Mouse (Mus musculus): ENCODE data around the gene 1600002K03Rik. TPM values are rescaled to one million over a fixed set of nuclear protein-coding genes. Genes with fewer than 3 reads are reported as not detected.
"Not testable (repeated sequence)": the region's sequence is repeated elsewhere in the genome, so short reads cannot be mapped to it uniquely, and the experiment has no call there.

1600002K03Rik gene
- total RNA-seq, 4 experiments from 2014 or later, result 18.1 to 22.1 (median 21.7) TPM

DNA sequence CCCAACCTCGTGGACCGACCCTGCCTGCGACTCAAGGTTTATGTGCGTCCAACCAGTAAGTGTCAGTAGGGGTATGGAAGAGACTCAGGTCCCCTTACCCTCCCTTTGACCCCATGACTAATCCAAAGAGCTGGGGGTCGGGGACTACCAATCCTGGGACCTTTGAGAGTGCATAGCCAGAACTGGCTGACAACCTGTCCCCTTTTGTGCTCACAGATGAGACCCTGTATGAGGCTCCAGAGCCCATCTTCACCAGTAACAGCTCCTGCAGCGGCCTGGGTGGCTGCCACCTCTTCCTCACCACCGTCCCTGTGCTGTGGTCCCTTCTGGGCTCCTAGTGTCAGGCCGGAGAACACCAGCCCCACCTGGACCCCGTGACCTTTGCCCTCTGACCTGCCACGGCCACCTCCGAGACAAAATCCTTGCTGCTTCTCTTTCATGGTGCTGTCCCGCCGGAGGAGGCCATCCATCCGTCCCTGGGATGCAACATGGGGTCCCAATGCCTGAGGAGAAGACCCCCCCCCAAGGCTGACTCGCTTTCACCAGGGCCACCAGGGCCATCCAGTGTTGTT, 15.8 kb downstream of the 1600002K03Rik start:
- DNase-seq, result no peak

DNA sequence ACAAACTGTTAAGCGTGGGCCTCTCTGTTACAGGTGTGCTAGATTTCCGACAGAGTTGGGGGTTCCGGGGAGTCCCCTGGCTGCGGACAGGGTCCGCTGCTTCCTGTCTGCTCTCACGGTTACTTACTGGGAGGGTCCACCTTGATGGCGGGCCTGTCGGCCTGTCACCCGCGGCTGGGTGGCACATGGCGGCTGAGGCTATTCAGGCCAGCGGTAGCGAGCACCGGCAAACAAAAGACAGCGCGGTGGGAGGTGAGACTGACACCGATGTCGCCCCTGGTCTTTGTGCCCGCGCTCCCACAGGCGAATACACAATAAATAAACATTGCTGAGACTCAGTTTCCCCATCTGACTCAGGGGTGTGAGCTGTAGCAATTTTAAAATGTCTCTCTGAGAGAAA, 17.3 kb downstream of the 1600002K03Rik start:
- no peak for DNase-seq

DNA sequence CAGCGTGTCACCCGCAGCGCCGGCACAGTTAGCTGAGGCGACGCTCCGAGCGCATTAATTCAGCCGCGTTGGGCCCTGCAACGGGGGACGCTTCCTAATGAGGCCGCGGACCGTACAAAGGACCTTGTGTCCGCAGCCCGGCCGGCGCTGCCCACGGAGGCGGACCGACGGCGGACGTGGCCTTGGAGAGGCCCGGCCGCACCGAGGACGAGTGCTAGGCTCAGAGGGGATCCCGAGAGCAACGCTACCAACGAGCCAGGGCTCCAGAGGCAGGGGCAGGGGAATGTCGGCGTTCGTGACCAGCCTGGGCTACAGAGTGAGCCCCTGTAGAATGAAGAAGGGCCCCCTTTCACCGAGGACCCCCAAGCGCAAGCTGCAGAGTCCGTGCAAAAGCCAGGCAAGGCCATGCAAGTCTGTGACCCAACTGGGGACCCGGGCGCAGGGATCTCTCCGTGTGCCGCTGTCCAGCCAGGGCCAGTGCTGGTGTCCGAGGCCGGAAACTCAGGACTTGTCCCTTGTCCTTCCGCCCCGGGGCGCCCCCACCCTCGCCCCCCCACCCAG, 17.8 kb downstream of the 1600002K03Rik start:
- DNase-seq, result peak; percentile 32

DNA sequence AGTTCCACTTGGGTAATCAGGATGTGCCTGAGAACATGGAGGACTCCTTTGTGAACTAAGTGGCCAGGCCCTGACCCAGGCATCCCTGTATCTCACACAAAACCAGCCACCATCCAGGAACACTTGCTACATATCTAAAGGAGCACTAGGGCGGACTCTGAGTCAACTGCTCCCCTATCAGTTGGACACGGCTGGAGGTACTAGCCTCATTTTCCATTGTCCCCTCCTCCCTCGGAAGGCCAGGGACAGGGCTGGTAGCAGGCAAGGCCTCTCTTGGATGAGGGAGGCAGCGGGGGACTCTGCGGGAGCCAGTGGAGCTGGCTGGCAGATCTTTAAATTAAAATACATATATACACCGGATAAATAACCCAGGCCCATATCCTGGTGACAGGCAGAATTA, 21.2 kb downstream of the 1600002K03Rik start:
- no peak for DNase-seq

DNA sequence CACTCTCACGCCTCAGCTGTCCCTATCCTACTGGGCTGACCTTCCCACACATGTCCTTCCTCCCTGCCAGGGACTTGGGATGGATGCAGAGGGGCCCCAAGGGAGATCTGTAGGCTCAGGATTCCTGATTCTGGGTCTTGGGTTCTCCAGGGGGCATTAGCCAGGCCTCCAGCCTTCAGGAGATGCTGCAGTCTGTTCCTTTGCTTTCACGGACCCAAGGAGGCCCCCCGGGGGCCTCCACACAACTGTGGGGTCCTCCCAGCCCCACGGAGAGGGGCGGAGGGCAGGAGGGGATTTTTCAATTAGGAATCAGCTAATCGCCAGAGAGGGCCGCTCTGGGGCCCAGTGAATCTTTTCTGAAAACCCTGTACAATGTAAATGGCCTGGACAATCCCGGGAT, 21.7 kb downstream of the 1600002K03Rik start:
- no peak for DNase-seq

DNA sequence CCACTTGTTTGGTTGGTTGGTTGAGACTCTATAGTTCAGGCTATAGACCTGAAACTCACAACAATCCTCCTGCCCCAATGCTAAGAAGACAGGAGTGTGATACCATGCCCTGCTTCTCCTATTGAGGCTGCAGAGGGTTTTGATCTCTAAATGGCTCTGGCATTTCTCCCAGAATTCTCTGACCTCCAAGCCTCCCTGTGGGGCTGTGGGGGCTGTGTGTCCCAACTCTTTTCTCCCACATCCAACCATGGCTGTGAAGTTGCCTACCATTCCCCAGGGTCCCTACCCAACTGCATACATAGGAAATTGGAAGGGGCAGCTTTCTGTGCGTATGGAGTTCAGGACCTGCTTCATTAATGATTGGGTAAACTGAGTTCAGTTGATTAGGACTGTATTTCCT, 23.4 kb downstream of the 1600002K03Rik start:
- DNase-seq, result no peak

DNA sequence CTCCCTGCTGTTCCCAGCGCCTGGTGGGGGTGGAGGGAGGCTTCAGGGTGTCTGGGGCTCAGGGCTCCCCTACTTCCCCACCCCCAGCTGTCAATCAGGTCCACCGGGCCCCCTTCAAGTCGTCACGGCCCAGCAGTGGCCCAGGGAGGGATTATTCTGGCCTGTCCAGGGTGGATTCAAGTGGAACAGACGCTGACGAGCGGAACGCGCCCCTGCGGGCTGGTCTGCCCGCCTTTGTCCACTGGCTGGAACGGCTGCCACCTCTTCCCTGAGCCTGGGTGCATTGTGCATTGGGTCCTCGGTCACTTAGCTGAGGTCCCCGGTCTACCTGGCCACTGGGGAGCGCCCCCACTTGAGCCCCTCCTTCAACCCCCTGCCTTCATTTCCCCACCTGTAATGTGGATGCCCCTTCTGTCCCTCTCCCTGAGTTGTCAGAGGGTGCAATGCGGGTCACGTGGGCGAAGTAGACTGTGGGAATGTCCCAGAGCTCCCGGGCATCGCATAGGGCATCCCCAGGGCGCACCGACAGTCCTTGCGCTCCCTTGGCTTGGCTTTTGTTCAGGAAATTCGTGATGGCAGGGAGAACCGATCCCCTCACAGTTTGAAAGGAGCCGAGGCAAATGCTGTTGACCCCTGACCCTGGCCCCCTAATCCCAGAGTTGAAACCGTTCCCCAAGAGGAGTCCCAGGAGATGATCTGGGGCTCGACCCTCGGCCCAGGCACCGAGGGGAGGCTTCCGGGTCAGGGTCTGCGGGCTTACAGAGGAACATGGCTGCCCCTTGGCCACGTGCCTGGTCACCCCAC, 24.2 kb downstream of the 1600002K03Rik start:
- DNase-seq, result no peak

DNA sequence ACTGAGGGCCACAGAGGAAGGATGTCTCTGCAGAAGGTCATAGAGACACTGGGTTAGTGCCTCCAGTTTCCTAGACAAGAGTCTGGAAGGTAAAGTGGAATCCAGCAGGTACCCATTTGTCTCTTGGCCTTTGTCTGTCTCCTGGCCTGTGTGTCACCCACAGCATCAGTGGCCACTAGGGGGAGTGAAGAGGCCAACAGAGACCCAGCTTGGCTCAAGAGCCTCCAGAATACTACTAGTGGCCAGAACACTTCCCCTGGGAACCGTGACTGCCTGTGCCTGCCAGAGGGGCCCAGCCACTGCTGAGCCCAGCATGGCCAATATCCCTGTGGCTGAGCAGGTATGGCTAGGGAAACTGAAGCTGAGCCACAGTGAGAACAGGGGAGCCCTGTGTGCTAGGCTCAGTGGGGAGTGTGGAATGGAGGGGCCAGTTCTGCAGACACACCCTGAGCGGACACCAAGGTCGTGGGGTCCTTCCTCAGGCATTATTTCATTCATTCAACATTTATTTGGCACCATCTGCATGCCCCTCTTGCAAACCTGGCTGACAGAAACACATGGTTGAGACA, 26.8 kb downstream of the 1600002K03Rik start:
- DNase-seq, result peak; percentile 68

DNA sequence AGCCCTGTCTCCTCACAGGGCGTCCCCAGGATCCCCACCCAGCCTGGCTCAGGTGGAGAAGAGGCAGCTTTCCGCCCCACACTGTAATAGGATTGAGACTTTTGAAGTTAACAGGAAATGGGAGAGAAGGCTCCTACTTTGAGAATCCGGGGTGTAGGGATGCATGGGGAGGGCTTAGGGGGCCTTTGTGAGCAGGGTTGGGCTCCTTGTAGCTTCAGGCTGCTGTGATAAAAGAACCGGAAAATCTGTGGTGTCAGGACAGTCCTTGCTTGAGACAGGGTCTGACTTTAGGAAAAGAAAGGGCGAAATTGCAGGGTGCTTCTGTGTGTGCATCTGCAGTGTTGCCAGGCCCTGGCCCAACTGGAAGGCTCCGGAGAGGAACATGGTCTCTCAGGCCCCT, 27.7 kb downstream of the 1600002K03Rik start:
- no peak for DNase-seq

DNA sequence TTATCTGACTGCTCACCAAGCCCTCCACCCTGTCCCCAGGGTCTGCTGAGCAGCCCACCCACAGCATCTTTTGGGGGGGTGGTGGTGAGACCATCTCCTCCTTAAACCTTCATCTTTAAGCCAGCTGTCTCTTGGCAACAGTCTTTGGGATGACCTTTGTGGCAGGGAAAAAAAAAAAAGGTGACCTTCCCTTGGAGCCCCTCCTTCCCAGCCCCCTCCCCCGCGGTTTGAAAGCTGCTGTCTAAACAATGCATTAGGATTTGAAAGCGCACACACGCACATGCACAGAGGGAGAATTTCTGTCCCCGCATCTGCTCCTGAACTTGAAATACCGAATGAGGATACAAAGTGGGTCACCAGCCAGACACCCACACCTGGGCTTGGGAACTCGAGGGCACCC, 31.3 kb downstream of the 1600002K03Rik start:
- no peak for DNase-seq

DNA sequence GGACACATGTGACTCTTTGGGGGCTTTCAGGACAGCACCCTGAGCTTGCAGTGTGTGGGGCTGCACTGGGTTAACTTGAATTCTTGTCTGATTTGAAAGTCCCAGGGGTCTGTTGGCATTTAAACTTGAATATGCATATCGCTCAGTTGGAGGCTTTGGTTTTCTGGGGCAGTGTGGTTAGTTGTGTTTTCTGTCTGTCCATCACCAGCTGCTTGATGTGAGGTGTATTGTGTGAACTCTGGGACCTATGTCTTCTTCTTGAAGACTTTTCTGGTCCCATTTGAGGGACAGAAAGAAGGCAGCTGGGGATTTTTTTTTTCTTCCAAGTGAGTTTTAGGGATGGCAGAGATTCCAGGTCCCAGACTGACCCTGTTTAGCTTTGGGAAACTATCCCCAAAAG, 34.5 kb downstream of the 1600002K03Rik start:
- no peak for DNase-seq

DNA sequence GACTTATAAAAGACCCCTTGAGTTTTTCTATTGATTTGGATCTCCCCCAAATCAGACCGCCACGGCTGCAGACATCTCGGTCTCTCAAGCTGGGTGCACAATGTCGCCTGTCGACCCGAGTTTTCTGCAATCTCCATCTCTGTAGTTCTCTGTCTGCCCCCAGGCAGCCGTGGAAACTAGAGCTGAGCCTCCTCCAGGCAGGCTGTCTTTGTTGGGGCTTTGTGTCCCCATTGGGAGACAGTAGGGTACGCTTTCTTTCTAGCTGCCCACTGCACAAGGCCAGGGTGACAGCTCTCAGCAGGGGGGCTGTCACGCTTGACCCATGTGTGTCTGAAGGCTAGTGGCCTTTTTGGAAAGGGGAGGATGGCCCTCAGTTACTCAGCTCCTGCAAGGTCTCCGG, 34.9 kb downstream of the 1600002K03Rik start:
- DNase-seq, result no peak

DNA sequence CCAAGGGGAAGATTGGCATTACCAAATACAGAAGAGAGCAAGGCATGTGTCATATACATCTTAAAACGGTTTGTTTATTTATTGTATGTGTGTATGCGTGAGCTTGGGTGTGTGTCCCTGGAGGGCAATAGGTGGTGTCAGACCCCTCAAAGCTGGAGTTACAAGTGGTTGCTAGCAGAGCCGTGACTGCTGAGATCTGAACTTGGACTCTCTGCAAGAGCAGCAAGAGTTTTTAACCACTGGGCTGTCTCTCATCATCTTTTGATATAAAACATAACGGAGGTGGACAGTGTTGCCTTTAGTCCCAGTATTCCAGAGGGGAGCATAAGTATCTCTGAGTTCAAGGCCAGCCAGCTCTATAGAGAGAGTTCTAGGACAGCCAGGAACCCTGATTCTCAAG, 35.5 kb downstream of the 1600002K03Rik start:
- DNase-seq, result no peak

DNA sequence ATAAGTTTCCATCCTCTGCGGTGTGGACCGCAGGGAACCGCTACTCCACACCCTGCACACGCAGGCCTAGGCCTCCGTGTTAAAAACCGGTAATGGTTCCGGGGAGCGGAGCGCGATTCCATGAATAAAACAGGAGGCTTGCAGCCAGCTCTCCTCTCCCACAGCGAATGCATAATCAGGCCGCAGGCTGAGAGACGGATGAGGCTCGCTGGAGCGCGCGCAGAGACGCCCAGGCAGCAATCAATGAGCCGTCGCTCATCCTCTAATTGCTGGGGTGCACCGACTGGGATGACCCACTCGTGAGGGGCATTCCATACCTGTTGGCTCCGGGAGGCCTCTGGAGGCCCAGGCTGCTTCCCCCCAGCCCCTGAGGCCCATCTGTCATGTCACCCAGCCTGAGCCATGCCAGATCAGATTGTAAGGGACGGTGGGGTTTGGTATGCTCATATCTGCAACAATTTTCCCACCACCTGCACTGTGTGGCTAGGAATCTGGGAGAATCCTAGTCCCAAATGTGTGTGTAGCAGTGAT, 36.2 kb downstream of the 1600002K03Rik start:
- no peak for DNase-seq

DNA sequence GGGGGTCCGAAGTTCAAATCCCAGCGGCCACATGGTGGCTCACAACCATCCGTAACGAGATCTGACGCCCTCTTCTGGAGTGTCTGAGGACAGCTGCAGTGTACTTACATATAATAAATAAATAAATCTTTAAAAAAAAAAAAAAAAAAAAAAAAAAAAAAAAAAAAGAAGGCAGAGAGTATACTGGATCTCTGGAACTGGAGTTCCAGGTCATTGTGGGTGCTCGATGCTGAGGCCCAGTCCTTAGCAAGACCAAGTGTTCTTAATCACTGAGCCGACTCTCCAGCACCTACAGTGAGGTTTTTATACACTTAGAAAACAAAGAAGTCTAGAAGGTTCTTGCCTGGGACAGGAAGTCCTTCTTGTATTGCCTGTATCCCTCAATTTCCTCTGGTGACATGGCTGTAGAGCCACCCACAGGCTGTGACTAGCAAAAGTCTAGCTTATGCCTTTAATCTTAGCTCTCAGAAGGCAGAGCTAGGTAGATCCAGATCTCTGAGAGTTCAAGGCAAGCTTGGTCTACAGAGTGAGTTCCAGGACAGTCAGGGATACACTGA, 38.9 kb downstream of the 1600002K03Rik start:
- DNase-seq, result not testable (repeated sequence)

DNA sequence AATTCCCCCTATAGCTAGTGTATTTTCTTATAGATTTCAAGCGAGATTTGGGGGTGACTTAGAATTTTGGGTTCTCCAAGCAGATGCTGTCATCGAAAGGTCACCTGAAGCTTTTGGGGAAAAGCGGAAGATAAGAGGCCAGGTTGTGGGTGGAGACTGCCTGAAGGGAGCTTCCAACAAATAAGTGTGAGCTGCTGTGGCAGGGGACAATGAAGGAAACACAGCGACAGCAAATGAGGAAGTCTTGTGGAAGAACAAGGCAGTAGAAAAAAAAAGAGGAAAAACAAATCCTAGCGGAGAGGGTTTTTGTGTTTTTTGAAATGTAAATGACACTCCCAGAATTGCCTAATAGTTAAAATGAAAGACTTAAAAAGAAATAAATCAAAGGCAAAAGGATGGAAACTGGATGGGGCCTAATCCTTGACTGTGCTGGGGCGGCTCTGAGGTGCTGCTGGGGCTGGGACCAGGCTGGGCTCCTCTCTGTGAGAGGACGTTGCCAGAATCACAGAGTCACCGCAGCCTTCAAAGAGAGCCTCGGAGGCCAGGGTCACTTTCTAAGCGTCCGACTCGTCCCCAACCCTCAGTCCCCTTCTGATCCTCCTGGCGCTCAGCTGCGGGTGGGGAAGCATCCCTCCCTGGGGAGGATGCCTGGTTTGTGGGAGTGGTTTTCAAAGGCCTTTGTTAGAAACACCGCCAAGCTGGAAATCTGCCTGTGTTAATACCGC, 42.5 kb downstream of the 1600002K03Rik start:
- no peak for DNase-seq

DNA sequence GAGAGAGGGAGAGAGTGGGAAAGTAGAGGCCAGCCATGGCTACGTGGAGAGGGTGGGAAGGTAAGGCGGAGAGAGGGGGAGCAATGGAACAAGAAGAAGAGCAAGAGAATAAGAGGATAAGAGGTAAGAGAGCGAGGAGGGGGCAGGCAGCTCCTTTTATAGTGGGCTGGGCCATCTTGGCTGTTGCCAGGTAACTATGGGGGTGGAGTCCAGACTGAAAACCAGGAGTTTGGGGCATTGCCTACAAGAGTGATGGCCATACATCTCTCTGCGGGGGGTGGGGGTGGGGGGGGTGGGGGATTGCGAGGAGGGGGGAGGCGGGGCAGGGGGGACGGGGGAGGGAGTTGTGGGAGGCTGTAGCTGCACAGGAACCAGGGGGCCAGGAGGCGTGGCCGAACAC, 47.9 kb downstream of the 1600002K03Rik start:
- no peak for DNase-seq

DNA sequence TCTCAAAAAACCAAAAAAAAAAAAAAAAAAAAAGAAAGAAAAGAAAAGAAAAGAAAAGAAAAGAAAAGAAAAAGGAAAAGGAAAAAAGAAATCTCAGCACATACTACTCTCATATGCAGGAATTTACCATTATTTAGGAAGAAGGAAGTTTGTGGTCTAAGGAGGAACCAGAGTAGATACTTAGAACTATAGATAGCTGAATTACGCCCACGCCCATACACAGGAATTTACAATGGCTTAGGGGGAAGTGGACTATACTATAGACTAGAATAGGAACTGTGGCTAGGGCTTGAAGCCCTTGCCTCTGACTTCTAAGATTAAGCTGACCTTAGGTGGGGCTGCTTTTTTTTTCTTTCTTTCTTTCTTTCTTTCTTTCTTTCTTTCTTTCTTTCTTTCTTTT, 50.4 kb downstream of the 1600002K03Rik start:
- DNase-seq, result not testable (repeated sequence)

Measured in adrenal gland, adult 8-10 months (tissue).